Mouse (Mus musculus) urinary bladder, adult 2 months (tissue): ENCODE measurements around the gene Gm20388. TPM values are rescaled to one million over a fixed set of nuclear protein-coding genes. Genes with fewer than 3 reads are reported as not detected.

Experiments
- DNase-seq: peaks from one replicate; pipeline ENCODE4 v3.0.0; 2022; ENCODE audit warnings: low spot score
- polyA plus RNA-seq: library from polyadenylated mRNA; depleted of rRNA; stranded (reverse); fragments of >200 nt; gene quantifications from 2 replicates; pipeline ENCODE4 v1.2.3, GENCODE M21; 2012

Gene Gm20388
- polyA plus RNA-seq, 1 experiment = 50.2 TPM

- DNase-seq = no peak
Measured at GRCm38 (mm10) chr8:122698254-122698768, 2787.7 kb downstream of the Gm20388 start.

- no peak for DNase-seq
Measured at GRCm38 (mm10) chr8:122699005-122699492, 2788.4 kb downstream of the Gm20388 start, which contains the start of gene Cbfa2t3. Gene Cbfa2t3 (minus strand): TSS chr8:122699109.

- no peak for DNase-seq
Measured at GRCm38 (mm10) chr8:122700628-122701027, 2790.0 kb downstream of the Gm20388 start.

- no peak for DNase-seq
Measured at GRCm38 (mm10) chr8:122701441-122702185, 2791.0 kb downstream of the Gm20388 start.

GRCm38 (mm10) chr8:122702301-122702941 is 2791.8 kb downstream of the Gm20388 start:
- no peak for DNase-seq

GRCm38 (mm10) chr8:122702957-122703356 is 2792.3 kb downstream of the Gm20388 start:
- DNase-seq = no peak

GRCm38 (mm10) chr8:122704612-122705011 is 2794.0 kb downstream of the Gm20388 start:
- no peak for DNase-seq

- DNase-seq = no peak
Measured at GRCm38 (mm10) chr8:122705901-122706561, 2795.4 kb downstream of the Gm20388 start.

GRCm38 (mm10) chr8:122707184-122707583 is 2796.5 kb downstream of the Gm20388 start:
- DNase-seq = no peak

- no peak for DNase-seq
Measured at GRCm38 (mm10) chr8:122709340-122710111, 2798.9 kb downstream of the Gm20388 start.

GRCm38 (mm10) chr8:122711480-122711879 is 2800.8 kb downstream of the Gm20388 start:
- no peak for DNase-seq

GRCm38 (mm10) chr8:122711891-122712365 is 2801.3 kb downstream of the Gm20388 start:
- DNase-seq = no peak

- DNase-seq = no peak
Measured at GRCm38 (mm10) chr8:122712411-122713156, 2801.9 kb downstream of the Gm20388 start.

- DNase-seq = no peak
Measured at GRCm38 (mm10) chr8:122713157-122713518, 2802.5 kb downstream of the Gm20388 start.

- no peak for DNase-seq
Measured at GRCm38 (mm10) chr8:122716566-122716965, 2805.9 kb downstream of the Gm20388 start.

GRCm38 (mm10) chr8:122717869-122718509 is 2807.3 kb downstream of the Gm20388 start:
- no peak for DNase-seq

- DNase-seq = no peak
Measured at GRCm38 (mm10) chr8:122718711-122719499, 2808.3 kb downstream of the Gm20388 start.

GRCm38 (mm10) chr8:122719500-122720065 is 2808.9 kb downstream of the Gm20388 start:
- DNase-seq = no peak
